Mouse (Mus musculus): Measurements from ENCODE around the gene Gpn3. TPM values are rescaled to one million over a fixed set of nuclear protein-coding genes. Genes with fewer than 3 reads are reported as not detected.
"Not testable (repeated sequence)": the region's sequence is repeated elsewhere in the genome, so short reads cannot be mapped to it uniquely, and the experiment has no call there.

Gpn3 gene
- polyA plus RNA-seq, 1 experiment from 2014 or later = 42.9 TPM

DNA sequence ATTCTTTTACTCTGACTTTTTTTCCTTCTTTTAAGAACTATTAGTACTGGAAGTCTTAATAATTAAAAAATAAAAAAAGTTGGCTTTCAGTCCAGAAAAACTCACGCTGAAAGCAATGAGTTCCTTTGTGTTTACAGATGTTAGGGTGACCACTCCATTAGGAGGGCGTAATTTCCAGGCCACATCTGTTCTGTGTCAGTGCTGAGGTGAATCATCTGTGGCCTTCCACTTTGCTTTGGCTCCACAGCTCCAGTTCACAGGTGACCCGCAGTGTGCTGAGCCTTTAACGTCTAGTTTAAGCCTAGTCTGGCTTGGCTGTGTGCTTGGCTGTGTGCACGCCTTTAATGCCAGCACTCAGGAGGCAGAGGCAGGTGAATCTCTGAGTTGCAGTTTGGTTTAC, 40.2 kb downstream of the Gpn3 start:
- Histone ChIP-seq H3K4me3 (no peak overlapping the region), H3K9me3 (no peaks in the 10 kb centered on the region), H3K27me3 (replicated peaks) (no peaks in the 10 kb centered on the region), H3K36me3 (replicated peaks) (peaks cover 6% of the 10 kb centered on the region; the same call in 1 of the 2 replicates), H3K4me1 (no peaks in the 10 kb centered on the region), H3K27ac (no peak overlapping the region), H3K9ac (no peak overlapping the region), H3K4me2 (no peak overlapping the region)
- 85% methylated on average over 5 of the region's 5 CpGs for WGBS
- ATAC-seq (replicated peaks) = no peak

DNA sequence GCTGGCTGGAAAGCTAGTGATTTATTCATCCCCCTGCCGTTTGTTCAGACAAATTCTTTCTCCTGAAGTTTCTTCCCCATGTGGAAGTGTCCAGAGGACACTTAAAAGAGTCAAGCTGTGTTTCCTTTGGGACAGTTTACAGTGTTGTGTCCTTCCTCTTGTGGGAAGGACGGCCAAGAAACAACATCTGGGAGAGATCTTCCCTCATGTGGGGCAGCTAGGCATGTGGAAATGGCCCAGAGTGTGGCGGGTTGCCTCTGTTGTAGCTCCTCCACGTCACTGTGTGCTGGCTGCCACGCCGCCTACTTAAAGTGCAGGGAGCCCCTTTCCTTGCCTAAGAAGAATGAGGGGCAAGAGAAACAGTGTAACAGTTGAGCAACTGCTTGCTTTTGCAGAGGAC, 41.1 kb downstream of the Gpn3 start:
- H3K27me3 ChIP-seq (replicated peaks) = no peaks in the 10 kb centered on the region
- H3K27ac ChIP-seq = no peak overlapping the region
- H3K9ac ChIP-seq = no peak overlapping the region
- H3K36me3 ChIP-seq (replicated peaks) = no peaks in the 10 kb centered on the region
- 65% methylated on average over 6 of the region's 6 CpGs for WGBS
- H3K4me2 ChIP-seq = no peak overlapping the region
- ATAC-seq (replicated peaks) = no peak
- no peak overlapping the region for H3K4me3 ChIP-seq
- H3K9me3 ChIP-seq = no peaks in the 10 kb centered on the region
- H3K4me1 ChIP-seq = no peaks in the 10 kb centered on the region

DNA sequence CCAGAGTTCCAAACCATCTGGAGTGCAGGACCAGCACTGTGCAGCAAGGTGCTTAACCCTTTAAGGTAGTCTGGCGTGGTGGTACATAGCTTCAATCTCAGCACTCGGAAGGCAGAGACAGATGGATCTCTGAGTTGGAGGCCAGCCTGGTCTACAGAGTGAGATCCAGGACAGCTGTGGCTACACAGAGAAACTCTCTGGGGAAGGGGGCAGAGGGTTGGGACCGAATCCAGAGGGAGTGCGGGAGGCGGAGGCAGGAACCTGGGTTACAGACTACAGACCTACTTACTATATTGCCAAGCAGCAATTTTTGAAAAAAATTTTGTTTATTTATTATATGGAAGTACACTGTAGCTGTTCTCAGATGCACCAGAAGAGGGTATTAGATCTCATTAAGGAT, 42.7 kb downstream of the Gpn3 start:
- H3K4me1 ChIP-seq = no peaks in the 10 kb centered on the region
- no peak overlapping the region for H3K4me2 ChIP-seq
- 90% methylated on average over 5 of the region's 5 CpGs for WGBS
- H3K36me3 ChIP-seq (replicated peaks) = no peaks in the 10 kb centered on the region
- no peak overlapping the region for H3K27ac ChIP-seq
- no peaks in the 10 kb centered on the region for H3K27me3 ChIP-seq (replicated peaks)
- no peak overlapping the region for H3K9ac ChIP-seq
- no peak for ATAC-seq (replicated peaks)
- H3K9me3 ChIP-seq = no peaks in the 10 kb centered on the region
- no peak overlapping the region for H3K4me3 ChIP-seq

DNA sequence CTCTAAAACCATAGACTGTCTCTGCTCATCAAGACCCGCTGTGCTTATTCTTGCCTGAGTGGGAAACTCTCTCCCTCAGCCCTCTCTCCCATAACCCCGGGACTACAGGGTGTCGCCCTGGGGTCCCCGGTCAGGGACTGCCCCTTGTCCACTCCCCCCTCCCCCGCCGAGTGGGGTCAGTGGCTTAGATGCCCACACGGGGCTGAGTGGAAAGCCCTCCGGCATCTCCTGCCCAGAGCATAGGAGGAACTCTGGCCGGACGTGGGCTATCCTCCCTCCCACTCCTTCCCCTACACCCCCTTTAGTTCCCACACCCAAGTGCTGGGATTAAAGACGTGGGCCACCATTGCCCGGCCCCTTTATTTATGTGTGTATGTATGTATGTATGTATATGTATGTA, 43.8 kb downstream of the Gpn3 start:
- no peak overlapping the region for H3K9ac ChIP-seq
- H3K4me2 ChIP-seq = no peak overlapping the region
- WGBS = 88% methylated on average over 12 of the region's 12 CpGs
- H3K27ac ChIP-seq = no peak overlapping the region
- H3K36me3 ChIP-seq (replicated peaks) = no peaks in the 10 kb centered on the region
- H3K27me3 ChIP-seq (replicated peaks) = no peaks in the 10 kb centered on the region
- H3K9me3 ChIP-seq = no peaks in the 10 kb centered on the region
- no peaks in the 10 kb centered on the region for H3K4me1 ChIP-seq
- no peak for ATAC-seq (replicated peaks)
- no peak overlapping the region for H3K4me3 ChIP-seq

DNA sequence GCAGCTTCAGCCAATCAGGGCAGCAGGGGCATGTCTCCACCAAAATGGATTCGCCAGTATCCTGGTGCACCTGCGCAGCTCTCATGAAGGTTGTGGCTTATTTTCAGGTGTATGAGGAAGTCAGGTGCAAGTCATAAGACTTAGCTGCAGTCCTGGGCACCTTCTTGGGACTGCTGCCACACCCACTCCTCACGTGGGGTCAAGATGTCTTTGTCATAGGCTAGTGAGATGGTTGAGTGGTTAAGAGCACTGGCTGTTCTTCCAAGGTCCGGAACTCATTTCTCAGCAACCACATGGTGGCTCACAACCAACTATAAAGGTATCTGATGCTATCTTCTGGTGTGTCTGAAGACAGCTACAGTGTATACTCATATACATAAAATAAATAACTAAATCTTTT, 49.0 kb downstream of the Gpn3 start:
- not testable (repeated sequence) for ATAC-seq (replicated peaks)
- WGBS = 66% methylated on average over 4 of the region's 4 CpGs

DNA sequence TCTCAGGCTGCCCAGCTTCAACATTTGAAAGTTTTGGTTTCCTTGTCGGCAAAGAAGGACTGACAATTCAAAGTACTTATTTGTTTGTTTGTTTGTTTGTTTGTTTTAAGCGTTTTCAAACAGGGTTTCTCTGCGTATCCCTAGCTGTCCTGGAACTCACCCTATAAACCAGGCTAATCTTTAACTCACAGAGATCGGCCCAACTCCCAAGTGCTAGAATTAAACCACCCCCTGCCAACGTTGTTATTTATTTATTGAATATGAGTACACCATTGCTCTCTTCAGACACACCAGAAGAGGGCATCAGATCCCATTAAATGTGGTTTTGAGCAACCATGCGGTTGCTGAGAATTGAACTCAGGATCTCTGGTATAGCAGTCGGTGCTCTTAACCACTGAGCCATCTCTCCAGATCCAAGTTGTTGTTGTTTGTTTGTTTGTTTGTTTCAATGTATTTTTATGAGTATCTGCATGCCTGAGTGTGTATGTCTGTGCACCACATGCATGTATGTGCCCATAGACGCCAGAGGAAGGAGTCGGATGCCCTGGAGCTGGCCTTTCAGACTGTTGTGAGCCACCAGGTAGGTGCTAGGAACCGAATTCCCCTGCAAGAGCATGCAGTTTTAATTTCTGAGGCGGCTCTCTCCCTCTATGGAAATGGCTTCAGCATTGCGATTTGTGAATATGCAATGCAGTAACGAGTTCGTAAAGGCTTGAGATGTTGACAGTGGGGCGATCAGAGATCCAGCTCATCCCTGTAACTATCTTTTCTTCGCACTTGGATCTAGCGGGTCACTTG, 49.8 kb downstream of the Gpn3 start, which contains the start of gene Anapc7:
TSS of gene Anapc7 (plus strand) at position 423 of the 798 bp plus-strand sequence.
- Histone ChIP-seq H3K9ac (peak within 1 kb of the TSS; percentile 79), H3K4me1 (peaks cover 21% of the 10 kb centered on the region), H3K27me3 (replicated peaks) (no peaks in the 10 kb centered on the region), H3K9me3 (no peaks in the 10 kb centered on the region), H3K4me3 (peak within 1 kb of the TSS; percentile 86), H3K4me2 (peak within 1 kb of the TSS; percentile 84), H3K27ac (peak within 1 kb of the TSS; percentile 97), H3K36me3 (replicated peaks) (no peaks in the 10 kb centered on the region)
- peak; percentile 53 for ATAC-seq (replicated peaks)
- WGBS = 21% methylated on average over 17 of the region's 17 CpGs

More for the DNA sequence above, 49.0 kb downstream of the Gpn3 start:
- not testable (repeated sequence) for H3K27me3 ChIP-seq (replicated peaks); H3K9me3 ChIP-seq; H3K4me3 ChIP-seq; H3K36me3 ChIP-seq (replicated peaks); H3K27ac ChIP-seq; H3K4me2 ChIP-seq; H3K9ac ChIP-seq
- peaks cover 21% of the 10 kb centered on the region for H3K4me1 ChIP-seq

DNA sequence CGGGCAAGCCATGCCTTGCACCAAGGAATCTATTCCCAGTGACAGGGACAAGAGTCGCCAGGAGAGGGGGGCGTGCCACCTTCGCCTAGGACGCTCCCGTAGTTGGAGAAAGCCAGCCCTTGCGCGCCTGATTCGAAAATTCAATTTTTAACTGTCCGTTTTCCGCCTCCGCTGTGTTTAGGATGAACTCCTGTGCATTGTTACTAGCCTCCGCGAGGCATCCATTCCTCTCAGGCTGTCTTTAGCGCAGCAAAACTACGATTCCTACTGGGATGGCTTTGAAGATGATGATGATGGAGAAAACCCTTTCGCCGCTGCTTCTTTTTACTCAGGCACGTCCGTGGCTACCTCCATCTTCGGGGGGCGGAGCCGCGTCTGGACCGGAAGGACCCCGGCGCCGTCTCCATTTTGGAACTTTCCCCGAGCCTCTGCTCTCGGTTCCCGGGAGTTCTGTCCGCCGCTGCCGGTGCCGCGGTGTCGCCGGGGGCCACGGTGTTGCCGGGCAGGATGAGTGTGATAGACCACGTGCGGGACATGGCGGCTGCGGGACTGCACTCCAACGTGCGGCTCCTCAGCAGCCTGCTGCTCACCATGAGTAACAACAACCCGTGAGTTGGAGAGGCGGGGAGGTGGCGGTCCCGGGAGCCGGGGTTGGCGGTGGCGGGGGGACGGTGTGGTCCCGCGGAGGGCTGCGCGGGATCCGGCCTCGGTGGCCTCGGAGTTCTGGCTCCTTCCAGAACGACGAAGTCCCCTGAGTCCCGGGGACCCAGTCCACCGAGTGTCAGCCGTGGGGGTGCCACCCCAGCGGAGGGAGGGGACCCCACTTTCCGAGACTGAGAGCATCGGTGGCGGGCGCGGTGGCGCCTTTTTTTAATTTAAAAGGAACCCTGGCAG, 50.6 kb downstream of the Gpn3 start:
- no peaks in the 10 kb centered on the region for H3K36me3 ChIP-seq (replicated peaks)
- WGBS = under 1% methylated on average over 73 of the region's 73 CpGs
- no peaks in the 10 kb centered on the region for H3K27me3 ChIP-seq (replicated peaks)
- peak overlapping the region; percentile 86 for H3K4me3 ChIP-seq
- peak overlapping the region; percentile 84 for H3K4me2 ChIP-seq
- peaks cover 21% of the 10 kb centered on the region for H3K4me1 ChIP-seq
- H3K9ac ChIP-seq = peak overlapping the region; percentile 79
- H3K27ac ChIP-seq = peak overlapping the region; percentile 97
- no peaks in the 10 kb centered on the region for H3K9me3 ChIP-seq
- ATAC-seq (replicated peaks) = peak; percentile 92

DNA sequence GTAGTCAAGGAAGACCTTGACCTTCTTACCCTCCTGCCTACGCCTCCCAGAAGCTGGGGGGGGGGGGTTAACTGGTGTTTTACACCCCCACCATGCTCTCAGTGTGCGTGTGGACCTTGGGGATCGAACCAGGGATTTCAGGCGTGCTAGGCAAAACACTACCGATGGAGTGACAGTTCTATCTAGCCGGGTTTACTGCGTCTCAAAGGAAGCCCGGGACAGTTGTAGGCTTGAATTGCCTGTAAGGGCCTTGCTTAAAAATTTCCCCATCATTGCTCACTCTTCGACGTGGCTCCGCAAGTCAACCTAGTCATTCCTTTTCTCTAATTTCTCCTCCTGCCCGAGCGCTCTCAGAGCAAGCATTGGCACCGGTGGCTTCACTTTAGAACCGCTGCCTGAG, 51.4 kb downstream of the Gpn3 start:
- Histone ChIP-seq H3K4me3 (peak overlapping the region; percentile 86), H3K9ac (peak overlapping the region; percentile 79), H3K4me1 (peaks cover 21% of the 10 kb centered on the region), H3K27me3 (replicated peaks) (no peaks in the 10 kb centered on the region), H3K36me3 (replicated peaks) (peaks cover under 1% of the 10 kb centered on the region; the same call in 1 of the 2 replicates), H3K9me3 (no peaks in the 10 kb centered on the region), H3K27ac (no peak overlapping the region; the same call in 1 of the 2 replicates), H3K4me2 (peak overlapping the region; percentile 84)
- no peak for ATAC-seq (replicated peaks)
- 33% methylated on average over 15 of the region's 15 CpGs for WGBS

DNA sequence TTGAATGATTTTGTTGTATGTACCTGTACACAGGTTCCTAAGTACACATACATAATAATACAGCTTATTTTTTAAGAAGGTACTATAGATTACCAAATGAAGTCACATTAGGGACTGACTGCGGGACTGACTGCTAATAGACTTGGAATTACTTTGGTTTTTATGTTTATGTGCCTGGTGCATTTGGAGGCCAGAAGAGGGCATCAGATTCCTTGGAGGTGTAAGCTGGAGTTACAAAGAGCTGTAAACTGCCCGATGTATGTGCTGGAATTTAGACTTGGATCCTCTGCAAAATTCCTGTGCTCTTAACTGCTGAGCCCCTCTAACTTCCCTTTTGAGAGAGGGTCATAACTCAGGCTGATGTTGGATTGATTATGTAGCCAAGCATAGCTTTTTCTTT, 53.9 kb downstream of the Gpn3 start:
- peaks cover 21% of the 10 kb centered on the region for H3K4me1 ChIP-seq
- no peak overlapping the region for H3K4me3 ChIP-seq
- no peaks in the 10 kb centered on the region for H3K9me3 ChIP-seq
- no peak overlapping the region for H3K4me2 ChIP-seq
- ATAC-seq (replicated peaks) = no peak
- WGBS = 85% methylated on average over 2 of the region's 2 CpGs
- peaks cover 15% of the 10 kb centered on the region for H3K36me3 ChIP-seq (replicated peaks)
- no peak overlapping the region for H3K9ac ChIP-seq
- no peaks in the 10 kb centered on the region for H3K27me3 ChIP-seq (replicated peaks)
- no peak overlapping the region for H3K27ac ChIP-seq

DNA sequence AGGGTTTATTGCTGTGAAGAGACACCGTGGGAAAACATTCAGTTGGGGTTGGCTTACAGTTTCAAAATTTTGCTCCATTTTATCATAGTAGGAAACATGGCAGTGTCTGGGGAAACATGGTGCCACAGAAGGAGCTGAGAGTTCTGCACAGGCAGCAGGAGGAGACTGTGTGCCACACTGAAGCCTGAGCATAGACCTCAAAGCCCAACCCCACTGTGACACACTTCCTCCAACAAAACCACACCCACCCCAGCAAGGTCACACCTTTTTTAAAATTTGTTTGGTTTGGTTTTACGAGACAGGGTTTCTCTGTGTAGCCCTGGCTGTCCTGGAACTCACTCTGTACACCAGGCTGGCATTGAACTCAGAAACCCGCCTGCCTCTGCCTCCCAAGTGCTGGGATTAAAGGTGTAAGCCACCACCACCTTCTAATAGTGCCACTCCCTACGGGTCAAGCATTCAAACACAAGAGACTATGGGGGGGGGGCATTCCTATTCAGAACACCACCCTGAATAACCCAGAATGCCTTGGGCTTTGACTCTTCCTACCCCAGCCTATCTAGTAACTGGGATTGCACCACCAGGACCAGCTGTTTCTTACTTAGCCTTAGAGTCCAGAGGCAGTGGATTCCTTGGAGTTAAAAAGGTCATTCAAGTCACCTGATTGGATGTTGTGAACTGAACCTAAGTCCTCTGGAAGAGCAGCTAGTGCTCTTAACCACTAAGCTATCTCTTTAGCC, 58.5 kb downstream of the Gpn3 start:
- Histone ChIP-seq H3K4me1 (no peaks in the 10 kb centered on the region), H3K9ac (no peak overlapping the region), H3K4me2 (no peak overlapping the region), H3K27me3 (replicated peaks) (no peaks in the 10 kb centered on the region), H3K36me3 (replicated peaks) (peaks cover 51% of the 10 kb centered on the region), H3K9me3 (no peaks in the 10 kb centered on the region), H3K27ac (no peak overlapping the region), H3K4me3 (no peak overlapping the region)
- ATAC-seq (replicated peaks) = no peak
- 92% methylated on average over 4 of the region's 4 CpGs for WGBS

DNA sequence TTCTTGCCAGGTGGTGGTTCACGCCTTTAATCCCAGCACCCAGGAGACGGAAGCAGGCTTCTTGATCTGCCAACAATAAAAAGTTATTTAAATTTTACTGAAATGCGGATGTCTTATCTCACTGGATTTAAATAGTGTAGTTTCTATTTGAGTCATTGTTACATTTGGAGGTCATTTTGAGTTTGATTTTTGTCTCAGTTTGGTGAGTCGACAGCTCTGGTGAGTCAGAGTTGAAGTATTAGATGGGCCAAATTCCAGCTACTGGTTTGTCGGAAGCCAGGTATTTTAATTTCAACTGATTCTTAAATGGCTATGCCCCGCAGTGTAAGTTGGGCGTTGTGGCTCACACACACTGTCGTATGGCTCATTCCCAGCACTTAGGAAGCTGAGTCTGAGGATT, 59.5 kb downstream of the Gpn3 start:
- Histone ChIP-seq H3K4me2 (no peak overlapping the region), H3K4me3 (no peak overlapping the region), H3K36me3 (replicated peaks) (peaks cover 55% of the 10 kb centered on the region), H3K27ac (no peak overlapping the region), H3K4me1 (no peaks in the 10 kb centered on the region), H3K9ac (no peak overlapping the region), H3K27me3 (replicated peaks) (no peaks in the 10 kb centered on the region), H3K9me3 (no peaks in the 10 kb centered on the region)
- no peak for ATAC-seq (replicated peaks)
- 95% methylated on average over 8 of the region's 8 CpGs for WGBS

Data from midbrain, embryonic 15.5 days (tissue).